Mouse (Mus musculus) cerebral cortex, adult 2 months (tissue): Measurements from ENCODE around the gene Slc24a3.

Source experiments
- whole genome bisulfite sequencing: fragments of 180-500 bp; shearing (Covaris S2); methylation state at CpG from one replicate; pipeline ENCODE4 v1.1.7; 2018; 5-methylcytosine and 5-hydroxymethylcytosine counted together

Slc24a3 gene

DNA sequence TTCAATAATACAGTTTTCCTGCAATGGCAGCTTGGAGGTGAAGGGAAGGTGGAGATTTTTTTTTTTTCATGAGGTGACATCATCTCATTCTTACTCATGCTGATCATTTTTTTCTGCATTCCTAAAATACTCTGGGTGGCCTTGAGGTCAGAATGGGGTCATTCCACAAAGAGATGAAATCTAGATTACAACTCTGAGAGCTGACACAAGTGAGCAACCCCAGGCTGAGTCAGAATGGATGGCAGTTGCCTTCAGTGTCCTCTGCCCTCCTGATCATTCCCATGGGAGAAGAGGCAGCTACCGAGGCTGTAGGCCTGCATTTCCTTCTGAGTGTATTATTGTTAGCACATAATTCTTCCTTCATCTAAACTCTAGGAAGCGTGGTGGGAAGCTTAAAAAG is 116.2 kb downstream of the Slc24a3 start:
- WGBS = 74% methylated on average over 2 of the region's 2 CpGs

DNA sequence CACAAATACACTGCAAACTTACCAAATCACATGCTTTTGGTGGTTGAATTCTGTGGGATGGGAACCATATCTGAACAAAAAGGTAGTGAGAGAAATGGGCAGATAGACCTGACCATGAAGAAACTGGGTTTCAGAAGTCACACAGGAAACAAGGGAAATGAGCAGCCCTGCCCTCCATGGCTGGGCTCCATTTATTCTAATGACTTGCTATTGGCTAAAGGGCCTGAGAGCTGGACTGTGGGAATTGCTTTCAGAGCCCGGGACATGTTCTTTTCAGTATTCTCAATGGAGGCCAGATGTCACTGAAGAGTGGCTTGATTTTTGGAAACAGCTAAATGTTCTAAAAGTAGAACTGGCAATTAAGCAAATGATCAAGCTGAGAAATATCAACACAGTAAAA is 120.9 kb downstream of the Slc24a3 start:
- 64% methylated on average over 1 of the region's 1 CpGs for WGBS

DNA sequence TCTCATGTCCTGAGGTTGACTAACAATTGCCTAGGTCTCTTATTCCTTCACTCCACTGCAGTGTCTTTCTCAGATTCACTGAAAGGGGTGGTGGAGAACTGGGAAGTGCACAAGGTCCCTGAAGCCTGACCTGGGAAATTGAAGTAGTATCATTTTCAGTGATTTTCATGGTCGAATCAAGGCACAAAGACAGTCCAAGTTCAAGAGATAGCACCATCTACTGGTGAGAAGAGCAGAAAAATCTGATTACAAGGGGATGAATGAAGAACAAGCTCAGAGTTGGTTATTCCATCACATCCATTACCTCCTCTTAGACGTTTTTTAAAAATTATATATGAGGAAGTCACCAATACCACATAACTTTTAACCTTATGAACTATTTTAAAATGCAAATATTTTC is 123.9 kb downstream of the Slc24a3 start:
- 27% methylated on average over 2 of the region's 2 CpGs for WGBS

DNA sequence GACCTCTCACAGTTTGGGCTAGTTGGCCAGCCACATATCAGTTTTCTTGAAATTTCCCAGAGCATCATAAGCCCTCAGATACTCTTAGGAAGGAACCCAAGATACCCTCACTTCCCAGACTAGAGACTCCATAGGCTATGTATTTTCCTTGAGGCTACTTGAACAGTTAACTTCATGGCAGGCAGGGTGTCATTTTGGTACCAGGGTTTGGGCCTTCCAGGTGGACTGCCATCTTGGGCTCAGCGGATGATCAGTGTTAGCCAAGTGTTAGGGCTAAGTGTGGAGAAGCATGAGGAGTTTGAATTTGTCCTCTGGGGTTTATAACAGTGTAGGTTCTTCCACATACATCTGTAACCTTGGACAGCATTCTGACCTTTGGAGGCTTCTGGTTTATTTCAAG is 124.6 kb downstream of the Slc24a3 start:
- WGBS = 97% methylated on average over 1 of the region's 1 CpGs

DNA sequence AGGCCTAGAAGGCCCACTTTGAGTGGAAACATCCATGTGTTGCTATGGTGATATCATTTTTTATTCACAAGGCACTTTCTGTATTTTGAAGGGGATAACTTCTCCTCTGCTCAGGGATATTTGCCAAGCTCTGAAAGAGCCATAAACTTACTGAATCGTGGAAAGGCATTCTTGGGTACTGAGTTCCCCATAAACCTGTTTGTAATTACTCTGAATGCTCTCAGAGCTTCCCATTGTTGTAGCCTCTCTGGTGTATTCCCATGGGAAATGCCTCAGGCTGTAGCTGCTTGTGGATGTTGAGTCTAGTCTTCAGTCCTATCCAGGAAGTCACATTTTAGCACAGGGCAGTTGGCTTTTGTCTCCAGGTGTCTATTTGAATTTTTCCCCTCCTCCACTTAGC is 125.3 kb downstream of the Slc24a3 start:
- WGBS = 36% methylated on average over 1 of the region's 1 CpGs

DNA sequence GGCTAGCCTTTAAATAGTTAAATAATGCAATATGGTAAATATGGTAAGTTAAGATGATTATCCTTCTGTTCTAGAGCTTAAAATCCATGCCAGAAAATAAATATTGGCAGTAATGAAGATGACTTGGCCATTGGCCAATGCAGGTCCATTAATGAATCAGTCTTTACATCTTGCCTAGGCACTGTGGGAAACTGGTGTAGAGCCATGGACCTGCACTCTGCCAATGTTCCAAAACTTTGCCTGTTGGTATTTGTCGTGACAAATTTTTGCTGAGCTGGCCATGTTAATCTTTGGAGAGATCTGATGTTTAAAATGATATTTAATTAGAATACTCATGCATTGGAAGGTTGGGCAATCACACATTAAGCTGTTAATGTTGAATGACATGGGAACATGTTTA is 129.4 kb downstream of the Slc24a3 start:
- WGBS = 68% methylated on average over 1 of the region's 1 CpGs

DNA sequence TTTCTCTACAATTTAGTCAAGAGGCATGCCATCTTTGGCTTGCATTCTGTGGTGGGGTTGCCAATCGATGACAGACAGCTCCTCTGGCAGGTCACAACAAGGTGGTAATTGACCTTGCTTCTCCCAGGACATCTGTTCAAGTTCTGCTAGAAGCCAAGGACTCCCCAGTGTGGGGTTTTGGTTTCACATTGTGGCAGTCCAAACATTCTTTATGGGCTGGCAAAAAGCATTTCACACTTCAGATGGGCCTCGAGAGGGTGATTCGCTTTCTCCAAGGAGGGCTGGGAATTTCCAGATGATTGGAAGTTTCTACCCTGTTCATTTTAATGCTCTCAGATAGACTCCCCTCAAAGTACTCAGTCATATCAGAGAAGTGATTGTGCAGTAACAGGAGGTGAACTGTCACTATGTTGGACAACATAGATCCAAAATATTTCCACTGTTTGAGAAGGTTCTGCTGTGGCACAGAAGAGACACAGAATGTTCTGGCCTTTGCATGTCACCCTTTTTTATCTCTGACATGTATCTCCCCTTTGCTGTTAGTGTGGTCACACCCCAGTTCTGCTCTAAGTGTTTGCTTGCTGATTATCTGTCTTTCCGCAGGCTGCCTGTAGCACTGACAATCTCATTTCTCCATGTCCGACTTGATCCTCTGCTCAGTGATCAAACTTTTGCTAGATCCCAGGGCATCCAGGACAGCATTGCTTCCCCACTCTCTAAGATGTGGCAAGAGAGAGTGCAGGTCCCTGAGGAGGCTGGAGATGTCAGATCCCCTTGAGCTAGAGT is 132.6 kb downstream of the Slc24a3 start:
- 63% methylated on average over 5 of the region's 5 CpGs for WGBS

DNA sequence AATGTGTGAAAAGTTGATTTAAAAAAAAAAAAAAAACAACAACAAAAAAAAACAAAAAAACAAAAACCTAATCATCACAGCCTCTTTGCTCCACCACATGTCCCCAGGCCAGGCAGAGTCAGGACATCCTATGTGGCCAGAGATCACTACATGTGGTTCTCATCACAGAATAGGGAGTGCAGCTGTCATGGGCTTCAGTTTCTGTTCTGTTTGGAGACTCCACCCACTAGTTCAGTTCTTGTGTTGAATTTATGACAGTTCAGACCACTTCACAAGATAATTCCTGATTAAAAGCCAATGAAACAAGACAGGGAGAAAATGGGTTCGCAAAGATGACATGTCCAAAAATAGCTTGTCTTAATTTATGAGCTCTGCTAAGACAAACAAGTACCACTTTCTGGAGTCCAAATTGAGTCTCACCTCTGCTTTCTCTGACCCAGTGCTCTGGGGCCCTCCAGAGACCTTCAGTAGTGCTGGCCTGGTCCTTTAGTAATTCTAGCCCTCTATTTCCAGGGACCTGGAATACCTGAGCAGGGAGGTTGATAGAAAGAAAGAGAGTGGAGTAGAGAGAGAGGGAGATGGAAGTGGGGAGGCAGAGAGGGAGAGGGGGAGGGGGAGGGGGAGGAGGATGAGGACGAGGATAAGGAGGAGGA is 139.8 kb downstream of the Slc24a3 start:
- 74% methylated on average over 2 of the region's 2 CpGs for WGBS

DNA sequence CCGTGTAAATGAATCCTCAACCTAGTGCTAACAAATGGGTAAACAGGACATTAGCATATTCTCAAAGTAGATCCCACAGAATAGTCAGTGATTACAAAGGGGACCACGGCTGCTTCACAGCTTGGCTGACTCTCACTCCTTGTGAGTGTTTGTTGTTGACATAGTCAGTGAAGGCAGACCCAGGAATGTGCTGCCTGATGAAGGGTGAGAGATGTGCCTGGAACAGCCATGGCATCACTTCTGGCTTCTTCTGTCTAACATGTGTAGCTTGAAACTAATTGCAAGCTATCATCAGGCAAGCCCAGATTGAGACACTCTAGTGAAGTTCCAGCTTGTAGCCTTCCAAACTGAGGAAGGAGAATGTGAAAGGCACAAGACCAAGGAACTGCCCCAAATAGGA is 151.4 kb downstream of the Slc24a3 start:
- 43% methylated on average over 2 of the region's 2 CpGs for WGBS

DNA sequence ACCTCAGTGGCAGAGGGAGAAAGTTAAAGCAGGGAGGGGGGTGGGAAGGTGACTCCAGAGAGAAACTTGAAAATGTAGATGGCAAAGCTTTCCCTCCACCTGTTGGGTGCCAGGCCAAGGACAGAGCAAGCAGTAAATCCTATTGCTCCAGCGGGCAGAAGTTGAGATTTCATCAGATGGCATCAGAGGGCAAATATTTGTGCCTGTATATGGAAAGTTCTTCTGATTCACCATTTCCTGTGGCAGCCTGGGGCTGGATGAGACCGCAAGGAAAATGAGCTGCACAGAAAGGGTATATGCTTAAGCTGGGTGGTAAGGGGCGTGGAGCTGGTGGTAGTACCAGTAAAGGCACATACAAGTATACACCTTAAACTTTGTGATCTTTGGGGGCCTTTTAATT is 153.7 kb downstream of the Slc24a3 start:
- WGBS = 92% methylated on average over 3 of the region's 3 CpGs

DNA sequence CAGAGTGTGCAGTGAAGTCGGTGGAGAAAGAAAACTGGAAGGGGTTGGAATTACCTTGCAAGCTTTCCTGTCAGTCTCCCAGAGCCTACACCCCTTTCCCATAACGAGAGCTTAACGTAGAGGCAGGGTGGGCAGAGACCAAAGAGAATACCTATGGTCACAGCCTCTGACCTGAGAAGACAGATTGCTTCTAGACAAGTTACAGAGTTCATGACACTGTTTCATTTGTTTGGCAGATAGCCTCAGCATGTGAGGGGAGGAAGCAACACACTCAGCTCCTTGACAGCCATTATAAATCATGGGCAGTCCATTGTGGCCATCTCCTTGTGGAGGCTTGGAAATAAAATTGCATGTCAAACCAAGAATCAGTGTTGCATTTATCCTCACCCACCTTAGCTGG is 156.9 kb downstream of the Slc24a3 start:
- WGBS = 87% methylated on average over 3 of the region's 3 CpGs

DNA sequence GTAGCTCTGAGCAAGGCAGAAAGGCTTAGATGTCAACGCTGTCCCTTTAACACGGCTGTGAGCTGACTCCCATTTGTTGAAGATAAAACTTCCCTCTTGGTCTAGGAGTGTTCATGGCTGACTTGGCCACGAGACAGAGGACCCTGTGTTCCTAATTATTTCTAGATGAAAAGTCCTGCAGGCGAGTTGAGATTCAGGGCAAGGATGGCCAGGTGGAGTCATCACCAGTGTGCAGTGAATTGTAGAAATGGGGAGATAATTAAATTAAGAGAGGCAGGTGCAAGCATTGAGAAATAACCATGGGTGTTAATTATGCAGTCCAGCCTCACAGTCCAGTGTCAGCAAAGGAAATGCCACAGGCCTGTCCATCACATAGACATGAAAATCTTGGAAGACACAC is 158.3 kb downstream of the Slc24a3 start:
- WGBS = 77% methylated on average over 4 of the region's 4 CpGs

DNA sequence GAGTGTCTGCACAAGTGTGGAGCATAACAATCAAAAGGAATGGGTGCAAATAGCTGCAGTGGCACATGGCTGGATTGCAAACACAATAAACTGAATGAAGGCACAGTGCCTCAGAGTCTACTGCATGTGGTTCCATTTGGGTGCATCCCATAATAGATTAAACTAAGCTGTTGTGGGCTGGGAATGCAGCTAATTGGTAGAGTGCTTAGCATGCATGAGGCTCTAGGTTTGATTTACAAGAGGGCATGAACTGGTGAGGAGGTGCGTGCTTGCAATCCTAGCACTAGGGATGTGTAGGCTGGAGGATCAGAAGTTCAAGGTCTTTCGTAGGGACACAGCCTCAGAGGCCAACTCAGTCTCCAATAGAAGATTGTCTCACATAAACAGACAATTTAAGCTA is 159.0 kb downstream of the Slc24a3 start:
- WGBS = 87% methylated on average over 2 of the region's 2 CpGs

DNA sequence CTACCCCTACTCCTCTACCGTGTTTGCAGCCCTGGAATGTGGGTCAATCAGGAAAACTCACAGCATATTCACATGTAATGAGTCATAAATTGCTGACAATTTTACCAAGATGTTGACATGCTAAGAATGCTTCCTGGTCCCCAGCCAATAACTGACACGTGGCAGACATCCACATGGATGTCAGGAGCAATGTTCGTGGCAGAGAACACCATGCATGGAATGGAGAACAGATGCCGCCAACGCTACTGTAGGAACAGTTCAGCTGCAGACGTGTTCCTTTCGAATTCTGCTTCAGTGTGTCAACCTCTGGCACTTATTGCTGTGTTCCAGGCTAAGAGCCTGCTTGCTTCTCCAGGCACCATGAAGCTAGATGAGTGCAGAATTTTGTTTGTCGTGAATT is 162.2 kb downstream of the Slc24a3 start:
- 52% methylated on average over 8 of the region's 8 CpGs for WGBS

DNA sequence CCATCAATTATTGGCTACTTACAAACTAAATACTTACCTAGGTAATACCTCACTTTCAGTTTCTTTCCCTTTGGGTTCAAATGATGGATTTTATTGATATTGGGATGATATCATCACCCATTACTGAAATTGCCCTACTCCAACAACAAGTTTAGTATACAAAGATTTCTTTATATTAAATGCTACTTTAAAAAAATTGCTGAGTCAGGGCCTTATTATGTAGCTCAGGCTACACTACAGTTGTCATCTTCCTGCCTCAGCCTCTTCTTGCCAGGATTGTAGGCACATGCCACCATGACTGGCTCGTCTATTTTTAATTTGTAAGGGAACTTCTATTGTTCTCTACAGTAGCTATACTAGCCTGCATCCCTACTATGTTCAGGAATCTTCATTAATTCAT is 164.0 kb downstream of the Slc24a3 start:
- WGBS = 80% methylated on average over 1 of the region's 1 CpGs

DNA sequence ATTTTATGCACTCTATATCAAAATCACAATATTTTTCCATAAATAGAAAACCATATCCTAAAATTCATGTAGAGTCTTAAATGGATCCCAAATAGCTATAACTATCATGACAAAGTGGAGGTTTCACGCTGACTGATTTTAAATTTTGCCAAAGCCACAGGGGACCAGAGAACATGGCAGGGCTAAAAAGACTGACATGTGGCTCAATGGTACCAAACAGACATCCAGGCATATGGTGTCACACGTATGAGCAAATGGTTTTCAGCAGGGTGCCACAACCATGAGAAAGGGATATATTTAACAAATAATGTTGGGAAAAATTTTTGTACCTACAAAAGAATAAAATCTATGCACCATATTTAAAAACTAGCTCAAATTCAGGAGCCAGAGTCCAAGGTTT is 173.3 kb downstream of the Slc24a3 start:
- WGBS = 89% methylated on average over 2 of the region's 2 CpGs

DNA sequence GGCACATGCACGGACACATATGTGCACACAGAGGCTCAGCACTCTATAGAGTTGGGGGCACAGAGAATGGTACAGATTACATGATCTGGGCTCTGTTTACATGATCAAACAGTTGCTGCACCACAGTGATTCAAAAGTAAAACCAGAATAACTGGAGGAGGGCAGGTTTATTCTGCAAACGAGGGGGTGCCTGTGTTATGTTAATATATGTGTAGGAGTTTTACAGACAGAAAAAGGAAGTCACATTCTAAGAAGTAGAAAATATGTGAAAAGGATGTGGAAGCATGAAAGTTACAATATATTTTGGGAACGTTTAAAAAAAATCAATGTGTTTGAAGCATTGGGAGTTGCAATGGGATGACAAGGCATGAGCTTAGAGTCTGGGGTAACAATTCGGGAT is 175.4 kb downstream of the Slc24a3 start:
- 49% methylated on average over 4 of the region's 4 CpGs for WGBS

DNA sequence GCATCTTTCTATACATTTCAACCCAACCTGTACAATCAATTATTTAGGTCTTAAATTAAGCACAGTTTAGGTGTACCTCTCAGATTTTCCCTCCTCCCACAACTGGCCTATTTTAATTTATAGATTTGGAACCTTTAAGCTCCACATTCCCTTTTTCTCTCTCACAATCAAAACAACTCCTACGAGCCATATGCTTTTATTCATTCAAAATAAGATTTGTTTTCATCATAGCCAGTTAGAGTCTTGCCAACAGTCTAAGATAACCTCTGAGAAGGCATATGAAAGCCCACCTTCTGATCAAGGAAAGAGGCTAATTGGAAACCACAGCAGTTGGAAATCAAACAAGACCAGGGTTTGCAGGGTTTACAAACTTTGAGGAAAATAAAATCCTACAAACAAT is 177.0 kb downstream of the Slc24a3 start:
- WGBS = 58% methylated on average over 1 of the region's 1 CpGs

DNA sequence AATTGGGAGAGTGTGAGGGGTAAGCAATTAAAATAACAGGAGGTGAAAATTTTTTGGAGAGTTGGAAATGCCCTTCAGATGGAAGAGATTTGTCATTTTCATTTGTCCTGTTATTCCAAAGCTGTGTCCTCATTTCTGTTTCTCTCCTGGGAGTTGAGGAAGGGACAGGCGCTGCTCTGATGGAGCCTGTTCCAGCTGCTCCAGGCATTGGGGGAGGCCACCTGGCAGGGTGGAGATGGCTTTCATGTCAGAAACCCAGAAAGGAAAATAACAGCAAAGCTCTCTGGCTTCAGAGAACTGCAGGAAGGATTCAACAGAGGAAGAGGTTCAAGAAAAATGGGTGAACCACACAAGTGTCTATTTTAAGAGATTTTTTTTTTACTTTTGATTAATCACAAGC is 186.2 kb downstream of the Slc24a3 start:
- WGBS = 74% methylated on average over 1 of the region's 1 CpGs

DNA sequence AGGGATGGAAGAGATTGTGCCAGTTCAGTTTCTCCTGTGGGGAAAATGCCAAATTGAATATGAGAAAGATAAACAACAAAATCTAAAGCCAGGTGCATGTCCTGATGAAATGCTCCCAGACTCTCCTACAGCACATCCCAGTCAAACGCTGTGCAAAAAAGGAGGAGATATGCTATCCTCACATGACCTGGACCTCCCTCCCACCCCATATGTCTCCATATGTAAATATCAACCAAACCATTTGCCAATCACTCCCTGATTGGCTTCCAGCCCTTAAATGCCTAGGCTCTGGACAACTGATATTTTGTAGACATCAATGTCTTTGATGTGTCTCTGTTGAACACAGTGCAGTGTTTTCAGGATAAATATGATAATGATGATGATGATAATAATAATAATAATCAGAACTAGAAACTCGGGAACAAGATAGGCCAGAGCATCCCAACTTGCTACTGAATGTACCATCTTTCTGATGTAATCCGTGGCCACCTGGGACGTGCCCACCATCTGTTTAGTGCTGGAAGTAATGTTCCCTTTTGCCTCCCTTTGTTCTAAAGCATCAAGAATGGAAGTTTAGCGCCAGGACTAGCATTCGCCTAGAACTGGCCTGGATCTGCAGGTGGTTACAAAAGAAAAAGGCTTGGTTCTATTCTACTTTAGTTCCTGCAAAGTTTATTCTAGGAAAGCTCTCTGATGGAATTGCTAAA is 190.8 kb downstream of the Slc24a3 start:
- 74% methylated on average over 6 of the region's 6 CpGs for WGBS

DNA sequence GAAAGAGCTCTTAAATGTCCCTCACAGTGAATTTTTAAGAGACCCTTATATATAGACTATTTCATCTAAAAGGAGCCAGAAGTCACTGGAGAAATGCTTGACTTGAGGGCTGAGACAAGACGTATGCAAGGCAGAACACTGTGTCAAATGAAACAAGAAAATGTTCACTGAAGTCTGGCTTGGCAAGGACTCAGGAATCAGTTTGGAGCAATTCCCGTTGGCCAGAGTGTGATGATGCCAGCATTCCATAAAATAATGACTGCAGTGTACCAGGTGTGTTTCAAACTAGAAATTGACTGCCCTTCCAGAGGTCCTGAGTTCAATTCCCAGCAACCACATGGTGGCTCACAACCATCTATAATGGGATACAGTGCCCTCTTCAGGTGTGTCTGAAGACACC is 196.1 kb downstream of the Slc24a3 start:
- 41% methylated on average over 2 of the region's 2 CpGs for WGBS

DNA sequence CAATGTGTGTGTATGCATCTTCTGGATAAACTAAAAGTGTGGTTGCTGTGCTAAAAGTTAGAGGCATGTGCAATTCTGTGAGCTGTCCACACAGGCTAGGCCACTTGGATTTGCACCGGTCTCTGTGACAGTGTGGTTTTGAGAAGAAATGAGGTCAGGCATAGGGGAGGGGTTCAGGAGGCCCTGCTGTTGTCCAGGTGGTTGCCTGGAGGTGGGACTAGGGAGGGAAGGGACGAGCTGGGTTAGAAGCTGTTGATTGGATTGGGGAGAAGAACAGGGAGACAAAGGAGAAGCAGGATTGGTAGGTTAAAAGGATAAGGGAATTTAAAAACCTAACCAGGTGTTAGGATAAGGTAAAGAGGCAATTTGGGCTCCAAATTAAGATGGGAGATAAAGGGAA is 201.1 kb downstream of the Slc24a3 start:
- 81% methylated on average over 2 of the region's 2 CpGs for WGBS

DNA sequence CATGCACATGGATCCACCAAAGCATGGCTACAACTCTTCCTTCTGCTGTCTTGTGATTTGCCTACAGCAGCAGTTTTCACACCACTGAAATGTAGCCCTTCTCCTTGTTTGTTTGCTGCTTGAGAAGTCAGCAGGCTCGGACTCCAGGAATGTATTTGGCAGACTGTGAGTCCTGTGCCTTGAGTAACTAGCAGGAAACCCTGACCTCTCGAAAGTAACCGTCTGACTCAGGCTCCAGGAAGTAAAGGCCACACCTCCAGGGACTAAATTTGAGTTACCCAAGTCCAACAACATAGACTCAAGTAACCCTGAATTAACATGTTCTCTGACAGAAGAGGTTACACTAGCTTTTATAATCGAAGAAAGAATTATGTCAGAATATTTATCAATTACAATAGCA is 203.2 kb downstream of the Slc24a3 start:
- 69% methylated on average over 4 of the region's 4 CpGs for WGBS
